Mouse (Mus musculus): ENCODE measurements at regions not wholly inside any gene's neighbourhood (a gene's known extent, or its start where the extent isn't known, plus 50 kb on each side); places are given as distances from the start of the nearest gene placed in this dataset.

DNA sequence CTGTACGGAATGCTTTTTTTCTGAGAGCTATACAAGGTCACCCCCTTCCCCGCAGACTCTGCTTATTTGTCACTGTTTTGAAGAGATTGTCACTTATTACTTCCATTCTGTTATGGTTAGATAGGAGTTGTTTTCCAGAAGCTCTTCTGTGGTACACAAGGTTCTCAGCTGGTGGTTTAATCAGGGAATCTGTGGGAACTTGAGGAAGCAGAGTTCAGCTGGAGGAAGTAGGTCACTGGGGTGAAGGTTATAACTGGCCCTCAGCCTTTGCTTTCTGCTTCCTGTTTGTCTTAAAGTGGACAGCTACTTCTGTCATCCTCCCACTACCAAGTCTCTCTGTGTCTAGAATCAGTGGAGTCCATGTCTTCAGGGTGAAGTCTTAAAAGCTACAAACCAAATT lies 143.4 kb upstream of the Gm10131 start:
- no peak overlapping the region for H3K27ac ChIP-seq (ENCODE audit: insufficient read depth, low read length)
- no peak for DNase-seq
- H3K4me1 ChIP-seq (ENCODE audit: control insufficient read depth, insufficient read depth, low read length) = no peaks in the 10 kb centered on the region
- H3K4me3 ChIP-seq (replicated peaks; ENCODE audit: insufficient read depth, low read depth, low read length) = no peak overlapping the region
- no peaks in the 10 kb centered on the region for H3K27me3 ChIP-seq (ENCODE audit: control insufficient read depth, insufficient read depth, low read length)
- WGBS = 88% methylated on average over 2 of the region's 2 CpGs
- TF ChIP-seq POLR2A (IDR thresholded peaks at IDR 0.05; ENCODE audit: borderline replicate concordance, insufficient read depth, low read length) (no peak), CTCF (IDR thresholded peaks at IDR 0.05; ENCODE audit: borderline replicate concordance, insufficient read depth, low read depth, low read length) (no peak)

DNA sequence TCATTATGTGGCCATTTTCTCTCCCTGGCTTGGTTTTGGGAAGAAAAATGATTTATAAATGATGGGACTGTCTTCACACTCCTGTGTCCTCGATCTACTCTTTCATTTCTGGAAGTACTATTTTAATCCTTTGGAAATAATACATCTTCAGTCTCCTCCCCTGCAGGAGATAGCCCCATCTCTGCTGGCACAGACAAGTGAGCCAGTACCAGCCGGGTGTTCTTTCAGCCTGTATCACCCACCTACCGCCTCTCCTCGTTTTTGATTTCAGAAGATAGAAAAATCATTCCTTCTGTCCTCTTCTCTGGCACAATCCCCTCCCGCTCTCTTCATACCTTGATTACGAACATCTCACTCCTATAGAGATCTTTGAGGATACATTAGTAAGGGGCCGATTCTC lies 140.4 kb upstream of the Gm10131 start:
- H3K4me1 ChIP-seq (ENCODE audit: control insufficient read depth, insufficient read depth, low read length) = no peaks in the 10 kb centered on the region
- no peak overlapping the region for H3K27ac ChIP-seq (ENCODE audit: insufficient read depth, low read length)
- H3K27me3 ChIP-seq (ENCODE audit: control insufficient read depth, insufficient read depth, low read length) = no peaks in the 10 kb centered on the region
- H3K4me3 ChIP-seq (replicated peaks; ENCODE audit: insufficient read depth, low read depth, low read length) = no peak overlapping the region
- TF ChIP-seq POLR2A (IDR thresholded peaks at IDR 0.05; ENCODE audit: borderline replicate concordance, insufficient read depth, low read length) (no peak), CTCF (IDR thresholded peaks at IDR 0.05; ENCODE audit: borderline replicate concordance, insufficient read depth, low read depth, low read length) (no peak)
- DNase-seq = no peak
- 87% methylated on average over 7 of the region's 7 CpGs for WGBS

DNA sequence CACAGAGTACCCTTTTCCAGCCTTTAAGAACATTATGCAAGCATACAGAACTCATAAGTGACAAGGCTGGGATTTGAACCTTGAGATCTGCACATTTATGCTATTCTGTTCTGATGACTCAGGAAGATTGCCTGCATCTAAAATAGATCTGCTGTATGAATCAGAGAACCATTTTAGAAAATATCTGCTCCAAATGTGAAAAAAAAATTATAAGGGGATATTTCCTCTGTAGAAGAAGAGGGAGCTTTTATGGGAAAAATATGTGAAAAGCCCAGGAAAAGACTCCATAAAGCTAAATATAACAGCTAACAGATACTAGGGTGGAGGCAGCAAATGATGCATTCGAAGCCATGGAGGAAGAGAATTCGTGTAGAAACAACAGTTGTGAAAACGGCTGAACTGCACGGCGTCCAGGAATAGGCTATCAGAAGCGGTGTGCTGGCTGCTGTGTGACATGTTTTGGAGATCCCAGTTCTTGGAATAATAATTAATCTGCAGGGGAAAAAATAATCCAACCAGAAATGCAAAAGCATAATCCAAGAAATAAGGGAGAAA lies 127.9 kb upstream of the Gm10131 start:
- no peak for TF ChIP-seq POLR2A (IDR thresholded peaks at IDR 0.05; ENCODE audit: borderline replicate concordance, insufficient read depth, low read length)
- WGBS = 83% methylated on average over 6 of the region's 6 CpGs
- Histone ChIP-seq H3K4me3 (replicated peaks; ENCODE audit: insufficient read depth, low read depth, low read length) (no peak overlapping the region), H3K27me3 (ENCODE audit: control insufficient read depth, insufficient read depth, low read length) (no peaks in the 10 kb centered on the region), H3K4me1 (ENCODE audit: control insufficient read depth, insufficient read depth, low read length) (no peaks in the 10 kb centered on the region), H3K27ac (ENCODE audit: insufficient read depth, low read length) (no peak overlapping the region)
- no peak for DNase-seq

GRCm38 (mm10) chr8:34233705-34234104 lies 122.2 kb upstream of the Gm10131 start:
- WGBS = 18% methylated on average over 4 of the region's 4 CpGs
- no peak overlapping the region for H3K4me3 ChIP-seq (replicated peaks; ENCODE audit: insufficient read depth, low read depth, low read length)
- no peaks in the 10 kb centered on the region for H3K27me3 ChIP-seq (ENCODE audit: control insufficient read depth, insufficient read depth, low read length)
- TF ChIP-seq POLR2A (IDR thresholded peaks at IDR 0.05; ENCODE audit: borderline replicate concordance, insufficient read depth, low read length) (no peak), CTCF (IDR thresholded peaks at IDR 0.05; ENCODE audit: borderline replicate concordance, insufficient read depth, low read depth, low read length) (no peak)
- H3K4me1 ChIP-seq (ENCODE audit: control insufficient read depth, insufficient read depth, low read length) = peaks cover 7% of the 10 kb centered on the region; the same call in 1 of the 2 replicates
- DNase-seq = peak; percentile 48 to 80
- H3K27ac ChIP-seq (ENCODE audit: insufficient read depth, low read length) = no peak overlapping the region

DNA sequence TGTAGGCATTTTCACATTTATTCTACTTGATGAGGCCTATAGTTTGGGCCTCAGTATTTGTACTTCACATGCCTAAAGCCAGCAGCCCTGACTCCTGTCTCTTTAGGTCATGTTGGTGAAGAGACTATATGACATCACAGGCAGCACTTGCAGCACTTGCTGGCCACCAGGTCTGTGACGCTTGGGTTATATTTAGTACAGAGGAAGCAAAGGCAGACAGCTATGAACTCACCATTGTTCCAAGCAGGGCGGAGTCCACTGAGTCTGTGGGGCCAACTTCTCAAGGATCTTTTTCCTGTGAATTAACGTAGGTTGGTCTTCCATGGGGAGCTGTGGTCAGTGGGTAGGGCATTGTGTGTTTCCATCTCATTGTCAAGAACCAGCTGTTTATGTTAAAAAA lies 117.9 kb upstream of the Gm10131 start:
- Histone ChIP-seq H3K27ac (ENCODE audit: insufficient read depth, low read length) (no peak overlapping the region), H3K27me3 (ENCODE audit: control insufficient read depth, insufficient read depth, low read length) (no peaks in the 10 kb centered on the region; the same call in 1 of the 2 replicates), H3K4me1 (ENCODE audit: control insufficient read depth, insufficient read depth, low read length) (peaks cover 7% of the 10 kb centered on the region; the same call in 1 of the 2 replicates), H3K4me3 (replicated peaks; ENCODE audit: insufficient read depth, low read depth, low read length) (no peak overlapping the region)
- TF ChIP-seq POLR2A (IDR thresholded peaks at IDR 0.05; ENCODE audit: borderline replicate concordance, insufficient read depth, low read length) (no peak), CTCF (IDR thresholded peaks at IDR 0.05; ENCODE audit: borderline replicate concordance, insufficient read depth, low read depth, low read length) (no peak)
- 86% methylated on average over 3 of the region's 3 CpGs for WGBS
- no peak for DNase-seq

- Histone ChIP-seq H3K4me1 (ENCODE audit: control insufficient read depth, insufficient read depth, low read length) (no peaks in the 10 kb centered on the region), H3K27ac (ENCODE audit: insufficient read depth, low read length) (no peak overlapping the region), H3K27me3 (ENCODE audit: control insufficient read depth, insufficient read depth, low read length) (no peaks in the 10 kb centered on the region; the same call in 1 of the 2 replicates), H3K4me3 (replicated peaks; ENCODE audit: insufficient read depth, low read depth, low read length) (no peak overlapping the region)
- no peak for TF ChIP-seq CTCF (IDR thresholded peaks at IDR 0.05; ENCODE audit: borderline replicate concordance, insufficient read depth, low read depth, low read length)
- no peak for TF ChIP-seq POLR2A (IDR thresholded peaks at IDR 0.05; ENCODE audit: borderline replicate concordance, insufficient read depth, low read length)
- no peak for DNase-seq
- WGBS = 56% methylated on average over 17 of the region's 17 CpGs
These were observed 113.7 kb upstream of the Gm10131 start for GRCm38 (mm10) chr8:34225011-34225890.

DNA sequence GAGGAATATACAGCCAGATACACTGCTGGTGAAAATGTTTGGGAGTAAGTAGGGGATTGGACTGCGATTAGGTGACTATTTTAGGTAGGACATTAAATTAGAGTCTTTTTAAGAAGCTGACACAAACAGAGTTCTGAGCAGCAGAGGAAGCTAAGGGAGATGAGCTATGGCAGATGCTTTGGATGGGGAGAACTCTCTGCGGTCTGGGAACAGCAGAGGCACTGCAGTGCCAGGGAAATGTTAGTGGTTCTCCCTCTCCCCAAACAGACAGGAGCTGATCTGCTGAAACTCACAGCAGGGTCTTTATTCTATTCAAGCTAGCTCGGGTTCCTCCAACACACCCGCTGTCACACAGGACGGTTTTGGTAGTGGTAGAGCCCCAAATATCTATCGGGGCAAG lies 110.7 kb upstream of the Gm10131 start:
- 72% methylated on average over 6 of the region's 6 CpGs for WGBS
- Histone ChIP-seq H3K4me3 (replicated peaks; ENCODE audit: insufficient read depth, low read depth, low read length) (no peak overlapping the region), H3K27ac (ENCODE audit: insufficient read depth, low read length) (no peak overlapping the region), H3K4me1 (ENCODE audit: control insufficient read depth, insufficient read depth, low read length) (no peaks in the 10 kb centered on the region), H3K27me3 (ENCODE audit: control insufficient read depth, insufficient read depth, low read length) (no peaks in the 10 kb centered on the region; the same call in 1 of the 2 replicates)
- no peak for DNase-seq
- no peak for TF ChIP-seq POLR2A (IDR thresholded peaks at IDR 0.05; ENCODE audit: borderline replicate concordance, insufficient read depth, low read length)
- no peak for TF ChIP-seq CTCF (IDR thresholded peaks at IDR 0.05; ENCODE audit: borderline replicate concordance, insufficient read depth, low read depth, low read length)
